Mouse (Mus musculus) myocyte (in vitro differentiated cells): ENCODE measurements around the gene Hspd1. TPM values are rescaled to one million over a fixed set of nuclear protein-coding genes. Genes with fewer than 3 reads are reported as not detected.

Experiments
- H3K27me3 ChIP-seq: one replicate; pipeline ENCODE4 v1.6.1; 2011; ENCODE audit not compliant: control insufficient read depth, insufficient read depth, insufficient read length
- H3K36me3 ChIP-seq: one replicate; pipeline ENCODE4 v1.6.1; 2011; ENCODE audit not compliant: control insufficient read depth, insufficient read depth
- H3K4me2 ChIP-seq: one replicate; pipeline ENCODE4 v1.6.1; 2011; ENCODE audit warnings: low read depth, control low read depth
- H3K4me3 ChIP-seq: one replicate; pipeline ENCODE4 v1.5.1; 2011; ENCODE audit warnings: mild to moderate bottlenecking, control low read depth, moderate library complexity
- H3K79me2 ChIP-seq: one replicate; pipeline ENCODE4 v1.6.1; 2011; ENCODE audit not compliant: control insufficient read depth, insufficient read depth
- H3ac ChIP-seq: one replicate; pipeline ENCODE4 v1.6.1; 2011; ENCODE audit not compliant: control insufficient read depth, insufficient read length
- CEBPB ChIP-seq: IDR thresholded peaks from 2 replicates; pipeline ENCODE4 v1.6.1; 2011; ENCODE audit warnings: mild to moderate bottlenecking, moderate library complexity; ENCODE audit not compliant: poor library complexity, insufficient read depth, severe bottlenecking
- E2F4 ChIP-seq: IDR thresholded peaks from one replicate; pipeline ENCODE4 v1.6.1; 2011; ENCODE audit warnings: mild to moderate bottlenecking, control low read depth, moderate library complexity; ENCODE audit not compliant: insufficient read depth
- MAX ChIP-seq: IDR thresholded peaks from one replicate; pipeline ENCODE4 v1.6.1; 2011; ENCODE audit warnings: low read depth, mild to moderate bottlenecking, control low read depth
- MYOD1 ChIP-seq, 3 experiments: IDR thresholded peaks; one replicate each; pipeline ENCODE4 v1.6.1; 2011; ENCODE audit warnings: control low read depth in 2 of 3, low read depth in 2 of 3, mild to moderate bottlenecking in 2 of 3, moderate library complexity in 1 of 3; ENCODE audit not compliant: insufficient read length in 2 of 3, control insufficient read depth in 1 of 3
- MYOG ChIP-seq, 3 experiments: IDR thresholded peaks; one replicate each; pipeline ENCODE4 v1.6.1; 2011; ENCODE audit warnings: control low read depth in 2 of 3, low read depth in 2 of 3, mild to moderate bottlenecking in 2 of 3; ENCODE audit not compliant: insufficient read length in 2 of 3, control insufficient read depth in 1 of 3, insufficient read depth in 1 of 3
- POLR2A ChIP-seq: IDR thresholded peaks from one replicate; pipeline ENCODE4 v1.6.1; 2011; ENCODE audit warnings: low read depth, mild to moderate bottlenecking, control low read depth, moderate library complexity; ENCODE audit not compliant: insufficient read length
- POLR2AphosphoS2 ChIP-seq: IDR thresholded peaks from one replicate; pipeline ENCODE4 v1.6.1; 2011; ENCODE audit warnings: low read depth, control low read depth; ENCODE audit not compliant: insufficient read length
- REST ChIP-seq: IDR thresholded peaks from one replicate; pipeline ENCODE4 v1.6.1; 2011; ENCODE audit warnings: mild to moderate bottlenecking, control low read depth, moderate library complexity; ENCODE audit not compliant: insufficient read depth, insufficient read length
- SRF ChIP-seq: IDR thresholded peaks from one replicate; pipeline ENCODE4 v1.6.1; 2011; ENCODE audit warnings: low read depth; ENCODE audit not compliant: control insufficient read depth, insufficient read length
- TCF12 ChIP-seq: IDR thresholded peaks from one replicate; pipeline ENCODE4 v1.6.1; 2011; ENCODE audit warnings: mild to moderate bottlenecking, control low read depth; ENCODE audit not compliant: poor library complexity, insufficient read depth, severe bottlenecking
- TCF3 ChIP-seq: IDR thresholded peaks from one replicate; pipeline ENCODE4 v1.6.1; 2011; ENCODE audit warnings: low read depth, control low read depth; ENCODE audit not compliant: insufficient read length
- USF1 ChIP-seq: IDR thresholded peaks from one replicate; pipeline ENCODE4 v1.6.1; 2011; ENCODE audit warnings: low read depth, mild to moderate bottlenecking, control low read depth, moderate library complexity
- polyA plus RNA-seq: library from polyadenylated mRNA; unstranded; fragments of >200 nt; fragmentation: generic; extraction: Trizol; gene quantifications from one replicate; pipeline ENCODE4 v1.2.1, GENCODE M21; 2012; ENCODE audit warnings: missing spikeins

Hspd1 gene
- polyA plus RNA-seq, 1 experiment: 132 TPM

GRCm38 (mm10) chr1:55048841-55049587 is 39.0 kb downstream of the Hspd1 start:
- H3K79me2 ChIP-seq: peaks cover 10% of the 10 kb centered on the region
- H3K36me3 ChIP-seq: no peaks in the 10 kb centered on the region
- no peak overlapping the region for H3K4me2 ChIP-seq
- no peak overlapping the region for H3K4me3 ChIP-seq
- no peak for TF ChIP-seq CEBPB
- TF ChIP-seq POLR2A: no peak
- TF ChIP-seq REST: no peak
- TF ChIP-seq TCF12: no peak
- TF ChIP-seq POLR2AphosphoS2: no peak
- TF ChIP-seq SRF: no peak
- TF ChIP-seq MYOD1 (IDR thresholded peaks at IDR 0.05; ENCODE audit: control insufficient read depth in 1 of 3, insufficient read length in 2 of 3, low read depth in 2 of 3): no peak
- no peak overlapping the region for H3ac ChIP-seq
- peaks cover 10% of the 10 kb centered on the region for H3K27me3 ChIP-seq

GRCm38 (mm10) chr1:55043164-55043563 is 44.9 kb downstream of the Hspd1 start:
- H3ac ChIP-seq: no peak overlapping the region
- H3K27me3 ChIP-seq: peaks cover 14% of the 10 kb centered on the region
- TF ChIP-seq POLR2A (no peak), MAX (no peak), USF1 (no peak), CEBPB (no peak), TCF12 (no peak), POLR2AphosphoS2 (no peak), SRF (no peak), REST (no peak), MYOG (IDR thresholded peaks at IDR 0.05; ENCODE audit: control insufficient read depth in 1 of 3, insufficient read depth in 1 of 3, insufficient read length in 2 of 3, low read depth in 2 of 3) (no peak), E2F4 (no peak), MYOD1 (IDR thresholded peaks at IDR 0.05; ENCODE audit: control insufficient read depth in 1 of 3, insufficient read length in 2 of 3, low read depth in 2 of 3) (no peak), TCF3 (no peak)
- H3K79me2 ChIP-seq: no peaks in the 10 kb centered on the region
- H3K4me3 ChIP-seq: no peak overlapping the region
- H3K36me3 ChIP-seq: no peaks in the 10 kb centered on the region
- no peak overlapping the region for H3K4me2 ChIP-seq

GRCm38 (mm10) chr1:55042246-55042645 is 45.8 kb downstream of the Hspd1 start:
- Histone ChIP-seq H3K27me3 (peaks cover 14% of the 10 kb centered on the region), H3K79me2 (no peaks in the 10 kb centered on the region), H3K36me3 (no peaks in the 10 kb centered on the region), H3K4me2 (no peak overlapping the region), H3K4me3 (no peak overlapping the region), H3ac (no peak overlapping the region)
- TF ChIP-seq TCF3 (no peak), CEBPB (no peak), E2F4 (no peak)

GRCm38 (mm10) chr1:55041691-55042090 is 46.4 kb downstream of the Hspd1 start:
- Histone ChIP-seq H3ac (no peak overlapping the region), H3K27me3 (peaks cover 14% of the 10 kb centered on the region), H3K4me3 (no peak overlapping the region), H3K36me3 (no peaks in the 10 kb centered on the region), H3K4me2 (no peak overlapping the region), H3K79me2 (no peaks in the 10 kb centered on the region)
- no peak for TF ChIP-seq POLR2AphosphoS2
- TF ChIP-seq TCF12: no peak
- TF ChIP-seq MYOD1 (IDR thresholded peaks at IDR 0.05; ENCODE audit: control insufficient read depth in 1 of 3, insufficient read length in 2 of 3, low read depth in 2 of 3): no peak
- no peak for TF ChIP-seq CEBPB
- no peak for TF ChIP-seq MYOG (IDR thresholded peaks at IDR 0.05; ENCODE audit: control insufficient read depth in 1 of 3, insufficient read depth in 1 of 3, insufficient read length in 2 of 3, low read depth in 2 of 3)
- no peak for TF ChIP-seq SRF
- TF ChIP-seq E2F4: no peak
- no peak for TF ChIP-seq USF1
- TF ChIP-seq REST: no peak
- TF ChIP-seq POLR2A: no peak
- no peak for TF ChIP-seq MAX
- no peak for TF ChIP-seq TCF3

GRCm38 (mm10) chr1:55039944-55040343 is 48.1 kb downstream of the Hspd1 start:
- Histone ChIP-seq H3K4me3 (no peak overlapping the region), H3ac (no peak overlapping the region), H3K27me3 (peaks cover 7% of the 10 kb centered on the region), H3K4me2 (no peak overlapping the region), H3K36me3 (no peaks in the 10 kb centered on the region), H3K79me2 (no peaks in the 10 kb centered on the region)
- no peak for TF ChIP-seq TCF12
- TF ChIP-seq MAX: no peak
- no peak for TF ChIP-seq TCF3
- TF ChIP-seq E2F4: no peak
- TF ChIP-seq SRF: no peak
